Mouse (Mus musculus): ENCODE data around the gene Smap2.
"Not testable (repeated sequence)": the region's sequence is repeated elsewhere in the genome, so short reads cannot be mapped to it uniquely, and the experiment has no call there.

Smap2 gene

DNA sequence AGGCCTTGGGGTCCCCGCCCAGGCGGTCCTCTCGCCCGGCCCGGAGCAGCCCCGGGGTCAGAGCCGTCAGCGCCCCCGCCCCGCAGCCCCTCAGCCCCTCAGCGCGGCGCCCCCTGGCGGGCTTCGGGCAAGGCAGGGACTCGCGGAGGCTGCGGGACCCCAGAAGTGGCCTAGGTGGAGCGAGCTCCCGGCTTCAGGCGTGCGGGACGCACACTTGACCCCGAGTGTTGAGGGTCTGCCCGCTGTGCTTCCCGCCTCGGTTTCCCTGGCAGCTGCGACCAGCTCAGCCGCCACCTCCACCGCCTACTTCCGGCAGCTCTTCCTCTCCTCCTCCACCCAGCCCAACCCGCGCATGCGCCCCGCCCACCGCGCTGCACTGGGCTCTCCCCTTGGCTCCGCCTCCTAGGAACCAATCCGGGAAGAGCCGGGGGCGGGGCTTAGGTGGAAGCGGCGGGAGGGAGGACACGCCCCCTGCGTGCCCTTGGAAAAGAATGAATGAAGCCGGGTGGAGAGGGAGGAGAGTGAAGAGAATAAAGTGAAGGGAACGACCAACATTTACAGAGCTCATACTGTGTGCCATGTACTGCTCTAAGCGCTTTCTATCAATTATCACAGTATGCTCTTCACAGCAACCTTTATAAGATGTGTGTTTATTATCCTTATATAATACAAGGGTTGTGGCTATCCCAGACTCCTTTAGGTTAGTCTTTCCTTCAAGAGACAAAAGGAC lies at the start of gene Smap2:
Smap2 (minus strand) TSS at position 320 of the 730 bp plus-strand sequence.
- peak; percentile 93 for DNase-seq (ENCODE audit: low read depth, low spot score)

DNA sequence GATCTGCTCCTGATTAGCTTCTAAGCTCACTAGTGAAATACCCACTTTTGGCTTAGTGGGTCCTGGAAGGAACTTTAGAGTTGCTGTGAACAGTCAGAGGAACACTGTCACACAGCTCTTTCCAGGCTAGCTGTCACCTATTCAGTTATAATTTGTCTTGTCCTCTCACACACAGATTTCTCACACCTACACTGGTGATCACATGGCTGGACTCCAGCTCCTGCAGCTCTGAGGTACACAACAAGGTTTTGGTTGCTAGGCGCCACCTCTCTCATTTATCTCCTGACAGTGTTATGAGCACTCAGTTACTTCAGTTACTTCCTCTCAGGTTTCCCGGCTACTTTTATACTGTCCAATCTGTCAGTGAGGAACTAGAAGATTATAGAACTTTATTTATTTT lies 48.3 kb upstream of the Smap2 start:
- no peak for DNase-seq (ENCODE audit: low read depth, low spot score)

DNA sequence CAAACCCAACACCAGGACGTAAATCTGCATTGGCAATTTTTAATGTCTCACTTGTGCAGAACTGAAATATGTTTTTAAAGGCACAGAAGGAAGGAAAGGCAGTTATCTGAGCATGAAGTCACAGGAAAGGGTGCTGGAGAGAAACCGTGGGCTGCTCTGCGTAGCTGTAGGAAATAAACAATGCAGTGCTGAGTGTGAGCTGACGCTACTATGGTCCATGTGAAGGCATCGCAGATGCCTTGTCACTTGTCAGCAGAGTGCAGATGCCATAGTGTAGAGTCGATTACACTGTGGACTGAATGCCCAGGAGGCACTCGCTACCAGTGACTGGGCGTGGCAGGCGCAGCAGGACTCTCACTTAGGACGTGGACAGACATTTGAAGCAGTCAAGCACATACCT lies 42.2 kb upstream of the Smap2 start:
- DNase-seq (ENCODE audit: low read depth, low spot score) = not testable (repeated sequence)

DNA sequence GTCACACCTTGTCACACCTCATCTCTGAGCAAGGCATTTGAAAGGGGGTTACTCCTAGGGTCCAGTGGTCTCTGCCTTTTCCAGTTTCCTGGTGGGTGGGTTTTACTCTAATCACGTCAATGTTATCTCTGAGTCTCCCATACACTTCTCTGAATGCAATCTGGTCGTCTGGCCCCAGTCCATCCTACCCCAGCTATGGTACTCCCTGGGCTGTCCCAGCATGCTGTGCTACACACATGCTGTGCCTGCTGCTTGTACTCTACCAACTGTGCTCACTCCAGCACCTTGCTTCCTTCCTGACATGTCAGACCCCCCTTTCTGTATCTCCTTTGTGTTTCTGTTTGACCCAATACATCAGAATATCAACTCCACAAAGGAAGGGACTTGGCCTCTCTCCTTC lies 40.0 kb upstream of the Smap2 start:
- no peak for DNase-seq (ENCODE audit: low read depth, low spot score)

DNA sequence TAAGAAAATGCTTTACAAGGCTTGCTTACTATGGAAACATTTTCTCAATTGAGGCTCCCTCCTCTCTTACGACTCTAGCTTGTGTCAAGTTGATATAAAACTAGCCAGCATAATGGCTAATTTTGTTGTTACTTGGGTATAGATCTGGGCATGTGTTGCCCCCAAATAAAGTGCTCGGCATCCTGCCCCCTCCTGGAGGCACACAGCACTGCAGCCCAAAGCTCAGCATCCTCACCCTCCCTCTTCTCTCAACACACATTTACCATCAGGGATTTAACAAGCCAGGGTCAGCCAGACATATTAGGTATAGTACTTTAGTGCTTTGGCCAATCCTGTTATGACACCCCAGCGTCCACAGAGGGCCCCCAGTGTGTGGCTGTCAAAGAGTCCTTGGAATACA lies 39.3 kb upstream of the Smap2 start:
- no peak for DNase-seq (ENCODE audit: low read depth, low spot score)

DNA sequence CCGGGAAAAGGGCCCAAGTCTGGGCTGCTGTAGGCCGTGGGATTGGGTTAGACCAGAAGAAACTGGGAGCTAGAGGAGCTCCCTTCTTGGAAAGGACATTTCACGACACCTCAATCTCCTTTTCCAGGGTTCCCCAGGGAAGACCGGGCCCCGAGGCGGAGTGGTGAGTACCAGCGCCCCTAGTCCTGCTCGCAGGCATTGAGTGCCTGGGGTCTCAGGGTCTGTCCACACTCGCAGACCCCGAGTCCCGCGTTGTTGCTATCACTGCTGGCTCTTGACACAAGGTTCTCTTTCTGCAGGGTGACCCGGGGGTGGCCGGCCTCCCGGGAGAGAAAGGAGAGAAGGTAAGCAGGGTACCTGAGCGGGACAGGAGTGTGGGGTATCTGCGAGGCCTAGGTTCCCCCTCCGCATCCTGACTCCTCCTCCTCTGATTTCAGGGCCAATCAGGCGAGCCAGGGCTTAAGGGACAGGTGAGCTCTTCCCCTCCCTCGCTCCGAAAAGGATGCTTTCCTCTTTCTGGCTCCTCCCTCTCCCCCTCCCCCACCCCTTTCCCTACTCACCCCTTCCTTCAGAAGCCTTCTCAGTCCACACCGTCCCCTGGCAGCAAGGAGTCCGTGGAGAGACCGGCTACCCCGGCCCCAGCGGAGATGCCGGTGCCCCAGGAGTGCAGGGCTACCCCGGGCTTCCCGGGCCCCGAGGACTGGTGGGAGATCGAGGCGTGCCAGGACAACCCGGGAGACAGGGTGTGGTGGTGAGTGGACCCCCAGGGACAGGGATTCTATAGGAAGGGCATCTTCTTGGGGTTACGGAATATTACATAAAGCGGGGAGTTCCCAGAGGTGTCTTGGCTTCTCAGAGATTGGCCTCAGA lies 35.6 kb upstream of the Smap2 start:
- DNase-seq (ENCODE audit: low read depth, low spot score) = peak; percentile 30

DNA sequence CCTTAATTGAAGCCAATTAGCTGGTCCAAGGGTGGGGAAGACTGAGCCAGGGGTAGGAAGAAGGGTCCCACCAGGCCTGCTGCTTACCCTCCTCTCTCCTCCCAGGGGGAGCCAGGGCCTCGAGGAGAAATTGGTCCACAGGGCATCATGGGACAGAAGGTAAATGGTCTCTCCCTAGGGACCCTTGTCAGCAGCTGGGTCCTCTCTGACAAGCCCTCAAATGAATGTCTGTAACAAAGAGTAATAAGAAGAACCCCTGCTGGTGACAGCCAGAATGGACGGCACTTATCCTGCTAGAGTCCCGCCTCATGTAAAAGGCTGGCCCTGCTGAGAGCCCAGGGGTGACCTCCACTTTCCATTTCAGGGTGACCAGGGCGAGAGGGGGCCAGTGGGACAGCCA lies 34.8 kb upstream of the Smap2 start:
- no peak for DNase-seq (ENCODE audit: low read depth, low spot score)

DNA sequence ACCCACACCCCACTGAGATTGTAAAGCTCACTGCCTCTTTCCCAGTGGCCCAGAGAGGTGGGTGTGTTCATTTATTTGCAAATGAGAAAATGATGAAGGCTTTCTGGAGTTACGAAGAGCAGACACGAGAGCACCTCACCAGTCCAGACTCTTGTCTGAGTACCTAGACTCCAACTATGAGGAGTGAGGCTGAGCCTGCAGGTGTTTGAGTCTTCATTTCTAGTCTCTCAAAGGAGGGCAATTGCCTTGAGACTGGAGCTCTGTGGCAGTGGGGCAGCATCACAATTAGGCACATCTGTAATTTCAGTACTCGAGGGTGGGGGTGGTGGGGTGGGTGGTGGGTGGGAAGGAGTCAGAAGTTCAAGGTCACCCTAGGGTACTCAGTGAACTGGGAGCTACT lies 25.9 kb upstream of the Smap2 start:
- DNase-seq (ENCODE audit: low read depth, low spot score) = no peak

DNA sequence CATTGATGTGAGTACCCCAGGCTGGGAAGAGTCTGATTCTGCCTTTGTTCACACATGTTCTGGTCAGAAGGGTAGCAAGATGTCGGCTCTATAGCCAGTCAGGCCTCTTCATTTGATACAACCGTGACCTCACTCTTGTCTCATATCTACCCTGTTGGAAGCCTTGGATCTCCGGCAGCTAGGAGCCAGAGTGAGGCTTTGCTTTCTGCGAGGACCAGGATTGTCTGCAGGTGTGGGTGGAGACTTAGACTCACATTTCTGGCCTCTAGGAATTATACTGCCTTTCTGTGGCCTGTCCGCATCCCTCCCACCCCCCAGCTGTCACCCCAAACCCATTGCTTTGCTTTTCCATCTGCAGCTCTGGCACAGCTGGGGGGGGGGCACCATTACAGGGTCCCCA lies 25.4 kb upstream of the Smap2 start:
- no peak for DNase-seq (ENCODE audit: low read depth, low spot score)

DNA sequence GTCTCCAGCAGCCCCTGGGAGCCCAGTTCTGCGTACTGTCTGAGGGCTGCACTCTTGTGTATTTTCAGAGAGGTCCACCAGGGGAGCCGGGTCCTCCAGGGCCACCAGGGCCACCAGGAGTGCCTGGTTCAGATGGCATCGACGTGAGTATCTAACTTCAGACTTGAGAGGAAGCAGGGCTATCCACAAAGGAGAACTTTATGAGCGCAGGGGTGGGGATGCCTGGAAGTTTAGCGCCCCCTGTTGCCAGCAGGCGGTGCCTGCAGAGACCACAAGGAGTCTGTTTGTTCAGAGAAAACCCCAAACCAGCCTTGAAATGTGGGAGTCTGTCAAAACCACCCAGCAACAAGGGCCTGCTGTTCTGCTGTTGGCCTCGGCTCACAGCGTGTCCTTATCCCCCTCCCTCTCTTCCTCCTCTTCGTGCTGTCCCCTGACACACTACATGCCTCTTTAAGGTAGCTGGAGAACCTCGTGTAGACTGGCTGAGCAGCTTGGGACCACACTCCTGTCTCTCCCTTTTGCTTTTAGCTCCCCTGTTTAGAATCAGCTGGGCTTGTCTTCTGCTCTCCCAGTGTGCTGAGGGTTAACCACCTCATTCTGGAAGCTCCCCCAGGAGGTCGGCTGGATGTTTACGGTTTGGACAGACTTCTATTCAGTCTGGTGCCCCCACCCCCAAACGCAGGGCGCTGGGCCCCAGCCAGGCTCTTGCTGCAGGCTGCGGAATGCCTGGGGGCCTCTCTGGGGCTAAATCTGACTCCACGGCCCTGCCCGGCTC lies 24.0 kb upstream of the Smap2 start:
- no peak for DNase-seq (ENCODE audit: low read depth, low spot score)

DNA sequence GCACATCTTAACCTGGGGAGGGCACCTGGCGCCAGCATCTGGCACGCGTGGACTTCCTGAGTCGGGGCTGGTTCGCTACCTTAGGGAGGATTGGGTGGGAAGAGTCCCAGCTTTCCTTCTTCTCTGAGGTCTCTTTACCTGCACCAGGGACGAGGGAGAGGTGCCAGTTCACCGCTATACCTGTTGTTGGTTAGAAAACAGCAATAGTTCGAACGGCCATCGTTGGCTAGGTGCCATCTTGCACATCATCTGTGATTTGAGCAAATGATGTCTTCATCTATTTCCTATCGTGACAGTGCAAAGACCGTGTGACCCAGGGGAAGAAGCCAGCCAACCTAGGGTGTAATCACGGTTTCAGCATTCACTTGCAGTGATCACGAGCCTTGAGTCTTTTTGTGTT lies 23.3 kb upstream of the Smap2 start:
- no peak for DNase-seq (ENCODE audit: low read depth, low spot score)

DNA sequence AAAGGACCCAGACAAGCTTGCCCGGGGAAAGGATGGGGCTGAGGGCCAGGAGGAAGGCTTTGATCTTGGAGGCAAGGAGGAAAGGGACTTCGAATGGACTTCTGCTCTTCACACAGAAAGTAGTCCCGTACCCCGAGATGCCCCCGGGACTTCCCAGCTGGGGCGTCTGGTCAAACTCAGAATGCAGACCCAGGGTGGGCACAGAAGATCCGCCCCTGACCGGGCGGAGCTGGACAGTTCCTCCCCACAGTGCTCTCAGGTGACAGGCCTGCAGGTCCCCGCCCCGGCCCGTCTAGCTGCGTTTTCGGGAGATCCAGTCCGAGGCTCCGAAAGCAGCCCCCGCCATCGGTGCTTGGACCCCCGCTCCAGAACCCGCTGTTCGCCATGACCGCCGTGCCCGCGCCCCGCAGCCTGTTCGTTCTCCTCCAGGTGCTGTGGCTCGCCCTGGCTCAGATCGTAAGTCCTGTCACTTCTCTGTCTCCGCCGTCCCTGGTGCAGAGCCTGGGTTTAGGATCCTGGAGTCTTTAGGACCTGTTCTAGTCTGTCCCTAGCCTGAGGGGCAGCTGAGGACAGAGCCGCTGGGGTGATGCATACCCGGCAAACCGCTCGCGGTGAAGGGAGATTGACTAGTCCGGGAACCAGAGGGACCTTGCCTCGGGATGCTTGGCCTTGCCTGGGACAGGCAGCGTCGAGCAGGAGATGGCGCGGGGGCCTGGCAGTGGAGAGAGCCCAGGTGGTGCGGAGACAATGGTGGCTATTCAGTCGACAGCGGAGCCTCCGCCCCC lies 22.5 kb upstream of the Smap2 start, which contains the start of gene Col9a2:
Col9a2 (plus strand) TSS at position 55 of the 785 bp plus-strand sequence.
- DNase-seq (ENCODE audit: low read depth, low spot score) = no peak

DNA sequence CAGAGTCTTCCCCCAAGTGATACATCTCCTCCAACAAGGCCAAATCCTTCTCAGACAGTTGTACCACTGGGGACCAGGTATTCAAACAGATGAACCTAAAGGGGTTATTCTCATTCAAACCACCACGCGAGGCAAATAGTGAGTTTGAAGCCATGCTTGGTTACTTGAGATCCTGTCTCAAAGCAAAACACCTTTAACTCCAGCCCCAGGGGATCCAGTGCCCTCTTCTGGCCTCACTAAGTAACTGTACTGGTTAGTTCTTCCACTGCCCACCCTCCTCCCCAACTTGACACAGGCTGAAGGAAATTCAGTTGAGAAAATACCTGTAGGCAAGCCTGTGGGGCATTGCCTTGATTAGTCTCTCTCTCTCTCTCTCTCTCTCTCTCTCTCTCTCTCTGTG lies 16.0 kb upstream of the Smap2 start:
- no peak for DNase-seq (ENCODE audit: low read depth, low spot score)

DNA sequence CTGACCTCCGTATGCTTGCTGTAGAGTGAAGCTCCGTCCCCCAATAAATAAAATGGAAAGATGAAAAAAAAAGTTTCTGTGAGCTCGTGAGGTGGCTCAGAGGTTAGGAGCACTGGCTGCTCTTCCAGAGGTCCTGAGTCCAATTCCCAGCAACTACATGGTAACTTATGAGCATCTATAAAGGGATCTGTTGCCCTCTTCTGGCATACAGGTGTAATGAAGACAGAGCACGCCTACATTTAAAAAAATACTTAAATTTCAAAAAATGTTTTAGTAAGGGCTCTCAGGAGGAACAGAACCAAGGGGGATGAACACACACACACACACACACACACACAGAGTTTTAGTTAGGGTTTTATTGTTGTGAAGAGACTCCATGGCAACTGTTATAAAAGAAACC lies 14.4 kb upstream of the Smap2 start:
- DNase-seq (ENCODE audit: low read depth, low spot score) = no peak

DNA sequence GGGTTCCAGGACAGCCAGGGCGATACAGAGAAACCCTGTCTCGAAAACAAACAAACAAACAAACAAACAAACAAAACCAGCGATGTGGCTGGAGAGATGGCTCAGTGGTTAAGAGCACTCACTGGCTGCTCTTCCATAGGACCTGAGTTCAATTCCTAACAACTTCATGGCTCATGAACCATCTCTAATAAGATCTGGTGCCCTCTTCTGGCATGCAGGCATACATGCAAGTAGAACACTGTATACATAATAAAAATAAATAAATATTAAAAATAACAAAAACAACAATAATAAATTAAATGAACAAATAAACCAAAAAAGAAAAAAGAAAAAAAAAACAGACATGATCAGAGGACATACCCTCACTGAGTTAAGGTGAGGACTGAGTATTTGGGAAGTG lies 12.6 kb upstream of the Smap2 start:
- DNase-seq (ENCODE audit: low read depth, low spot score) = no peak

DNA sequence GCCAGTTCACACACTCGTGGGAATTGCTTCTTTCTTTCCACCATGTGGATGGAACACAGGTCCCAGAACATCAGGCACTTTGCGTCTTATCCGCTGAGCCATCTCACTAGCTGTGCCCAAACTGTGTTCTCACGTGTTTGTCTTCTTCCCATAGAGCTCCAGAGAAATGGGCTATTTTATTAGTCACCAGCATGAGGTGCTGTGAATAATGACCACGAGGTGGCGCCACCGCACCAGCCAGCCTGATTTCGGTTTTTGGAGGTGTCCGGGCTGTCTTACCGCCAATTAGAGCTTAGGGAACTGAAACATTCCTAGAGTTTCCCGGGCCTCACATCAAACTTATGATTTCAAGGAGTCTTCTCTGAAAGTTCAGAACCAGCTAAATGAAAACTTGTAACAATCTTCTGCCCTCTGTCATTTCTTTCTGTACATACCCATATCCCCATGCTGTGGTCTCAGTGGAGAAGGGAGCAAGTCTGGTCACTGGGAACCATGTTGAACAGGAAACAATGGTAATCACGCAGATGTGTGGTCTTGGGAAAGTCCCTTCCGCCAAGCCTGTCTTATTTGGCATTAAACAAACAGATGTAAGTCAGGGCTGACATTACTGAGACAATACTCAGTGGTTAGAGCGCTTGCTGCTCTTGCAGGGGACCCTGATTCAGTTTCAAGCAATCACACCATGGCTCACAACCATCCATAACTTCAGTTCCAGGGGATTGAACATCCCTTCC lies 11.8 kb upstream of the Smap2 start:
- no peak for DNase-seq (ENCODE audit: low read depth, low spot score)

DNA sequence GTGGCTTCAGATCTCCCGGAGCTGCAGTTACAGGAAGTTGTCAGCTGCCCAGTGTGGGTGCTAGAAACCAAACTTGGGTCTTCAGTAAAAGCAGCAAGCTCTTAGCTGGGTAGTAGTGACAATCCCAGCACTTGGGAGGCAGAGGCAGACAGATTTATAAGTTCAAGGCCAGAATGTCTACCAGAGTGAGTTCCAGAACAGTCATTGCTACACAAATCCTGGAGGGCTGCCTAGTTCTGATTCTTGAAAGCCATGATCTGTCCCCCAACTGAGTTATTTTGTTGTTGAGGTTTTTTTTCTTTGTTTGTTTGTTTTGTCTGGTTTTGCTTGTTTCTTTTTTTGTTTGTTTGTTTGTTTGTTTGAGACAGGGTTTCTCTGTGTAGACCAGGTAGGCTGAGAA lies 11.1 kb upstream of the Smap2 start:
- DNase-seq (ENCODE audit: low read depth, low spot score) = no peak

DNA sequence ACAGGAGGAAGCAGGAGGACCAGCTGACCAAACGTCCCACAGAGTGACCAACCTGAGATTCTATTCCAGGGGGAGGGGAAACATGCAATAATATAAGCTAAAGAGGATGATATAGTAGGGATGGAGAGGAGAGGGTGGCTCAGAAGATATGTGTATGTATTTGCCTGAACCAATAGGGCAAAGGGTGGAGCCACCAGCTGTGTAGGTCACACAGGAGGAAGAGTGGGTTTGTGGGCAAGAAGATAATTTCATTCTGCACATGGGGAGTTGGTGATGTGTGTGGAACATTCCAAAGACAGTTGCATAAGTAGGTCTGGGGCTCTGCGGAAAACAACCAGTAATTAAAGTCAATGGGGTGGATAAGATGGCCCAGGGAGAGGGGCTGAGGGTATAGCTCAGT lies 8.6 kb upstream of the Smap2 start:
- no peak for DNase-seq (ENCODE audit: low read depth, low spot score)

DNA sequence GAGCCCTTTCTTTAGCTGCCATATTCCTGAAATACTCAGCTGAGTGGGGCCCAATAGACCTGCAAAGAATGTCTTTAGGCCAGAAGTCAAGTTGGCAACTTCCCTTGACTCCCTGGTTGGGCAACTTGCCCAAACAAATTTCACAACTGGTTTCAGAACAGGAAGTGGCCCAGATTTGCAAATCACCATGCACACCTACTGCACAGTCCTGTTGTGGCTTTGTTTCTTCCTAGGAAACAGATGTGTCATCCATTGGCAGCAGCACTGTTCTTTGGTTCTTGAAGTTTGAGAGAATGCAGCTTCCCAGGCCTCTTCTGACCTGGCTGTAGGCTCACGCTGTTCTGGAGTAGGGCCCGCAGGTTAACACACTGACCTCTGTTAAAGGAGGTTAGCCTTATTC lies 6.9 kb upstream of the Smap2 start:
- DNase-seq (ENCODE audit: low read depth, low spot score) = no peak

DNA sequence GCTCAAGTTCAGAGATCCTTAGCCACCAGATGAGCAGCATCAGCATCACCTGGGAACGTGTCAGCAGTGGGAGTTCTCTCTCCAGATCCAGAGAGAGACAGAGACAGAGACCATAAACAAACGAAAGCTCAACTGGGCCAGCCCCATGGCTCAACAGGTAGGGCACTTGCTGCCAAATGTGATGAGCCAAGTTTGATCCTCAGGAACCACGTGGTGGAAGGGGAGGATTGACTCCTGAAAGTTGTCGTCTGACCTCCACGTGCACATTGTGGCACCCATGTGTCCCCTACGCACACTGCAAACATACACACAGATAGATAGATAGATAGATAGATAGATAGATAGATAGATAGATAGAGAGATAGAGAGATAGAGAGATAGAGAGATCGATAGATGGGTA lies 6.4 kb upstream of the Smap2 start:
- DNase-seq (ENCODE audit: low read depth, low spot score) = no peak

DNA sequence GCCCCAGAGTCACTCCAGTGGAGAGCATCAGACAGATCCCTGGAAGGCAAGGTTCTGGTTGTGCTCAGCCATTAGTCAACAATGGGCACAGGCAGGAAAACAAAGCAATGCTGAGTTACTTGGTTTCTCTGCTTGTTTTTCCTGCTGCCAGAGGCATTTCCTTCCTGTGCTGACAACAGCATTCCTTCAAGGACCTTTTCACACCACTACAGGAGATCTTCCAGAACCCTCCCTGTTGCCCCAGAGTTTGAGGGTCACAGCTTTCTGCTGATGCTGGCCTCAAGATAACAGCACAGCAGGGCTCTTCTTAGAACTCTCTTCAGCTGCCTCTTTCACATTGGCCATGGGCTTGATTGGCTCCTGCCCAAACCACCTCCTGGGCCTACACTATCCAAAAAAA lies 4.9 kb upstream of the Smap2 start:
- no peak for DNase-seq (ENCODE audit: low read depth, low spot score)

Measured in brain, embryonic 18.5 days (tissue).